Mouse (Mus musculus): ENCODE measurements around the gene Scaf11. TPM values are rescaled to one million over a fixed set of nuclear protein-coding genes. Genes with fewer than 3 reads are reported as not detected.
A peak's percentile ranks its signal among the peaks of the same experiment; 100 is the strongest.

Scaf11 gene
- total and polyA plus RNA-seq, 3 experiments, result 9.6 to 54.0 (median 45.9) TPM

DNA sequence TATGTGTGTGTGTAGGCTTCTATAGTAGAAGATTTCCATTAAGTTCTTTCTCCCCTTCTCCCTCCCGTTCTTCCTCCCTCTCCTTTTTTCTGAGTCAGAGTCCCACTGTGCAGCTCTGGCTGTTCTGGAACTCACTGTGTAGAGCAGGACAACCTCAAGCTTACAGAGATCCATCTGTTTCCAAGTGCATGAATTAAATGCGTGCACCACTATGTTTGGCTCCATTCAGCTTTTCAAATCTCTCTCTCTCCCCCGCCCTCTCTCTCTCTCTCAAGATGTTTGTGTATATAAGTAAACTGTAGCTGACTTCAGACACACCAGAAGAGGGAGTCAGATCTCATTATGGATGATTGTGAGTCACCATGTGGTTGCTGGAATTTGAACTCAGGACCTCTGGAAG, 20.2 kb upstream of the Scaf11 start:
- no peaks in the 10 kb centered on the region for H3K79me2 ChIP-seq (replicated peaks; ENCODE audit: control insufficient read depth, insufficient read depth, low read length)
- no peaks in the 10 kb centered on the region for H3K36me3 ChIP-seq (ENCODE audit: control insufficient read depth, insufficient read depth, low read length)
- no peaks in the 10 kb centered on the region for H3K27me3 ChIP-seq (ENCODE audit: control insufficient read depth, insufficient read depth, low read length)
- 74% methylated on average over 3 of the region's 3 CpGs for WGBS
- TF ChIP-seq POLR2A (IDR thresholded peaks at IDR 0.05; ENCODE audit: insufficient read depth, low read depth, low read length) (no peak), CTCF (IDR thresholded peaks at IDR 0.05) (no peak)
- H3K4me1 ChIP-seq (ENCODE audit: control insufficient read depth, insufficient read depth, low read length), result no peaks in the 10 kb centered on the region
- no peak overlapping the region for H3K4me3 ChIP-seq
- no peak overlapping the region for H3K9ac ChIP-seq (ENCODE audit: low read depth, low read length)
- no peak for DNase-seq
- no peak overlapping the region for H3K27ac ChIP-seq
- intact Hi-C loops (cut with DNase I), result no loop called here

DNA sequence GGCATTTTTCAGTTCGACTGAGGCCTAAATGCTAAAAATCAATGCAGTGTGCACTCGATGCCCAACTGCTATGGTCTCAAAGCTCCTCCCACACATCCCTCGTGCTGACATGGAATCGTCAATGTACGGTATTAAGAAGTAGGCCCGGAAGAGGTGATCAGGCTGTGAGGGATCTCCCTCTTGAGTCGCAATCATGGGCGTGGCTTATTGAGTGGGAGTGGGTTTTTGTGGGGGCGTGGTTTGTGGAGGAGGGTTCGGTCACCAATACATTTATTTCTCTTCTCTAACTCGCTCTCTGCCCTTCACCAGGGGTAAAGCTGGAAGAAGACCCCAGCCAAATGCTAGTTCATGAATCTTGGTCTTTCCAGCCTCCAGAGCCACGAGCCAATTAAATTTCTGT, 17.4 kb upstream of the Scaf11 start:
- Histone ChIP-seq H3K36me3 (ENCODE audit: control insufficient read depth, insufficient read depth, low read length) (no peaks in the 10 kb centered on the region), H3K4me1 (ENCODE audit: control insufficient read depth, insufficient read depth, low read length) (no peaks in the 10 kb centered on the region), H3K27me3 (ENCODE audit: control insufficient read depth, insufficient read depth, low read length) (no peaks in the 10 kb centered on the region), H3K9ac (ENCODE audit: low read depth, low read length) (no peak overlapping the region), H3K4me3 (no peak overlapping the region), H3K79me2 (replicated peaks; ENCODE audit: control insufficient read depth, insufficient read depth, low read length) (no peaks in the 10 kb centered on the region), H3K27ac (no peak overlapping the region)
- TF ChIP-seq CTCF (IDR thresholded peaks at IDR 0.05) (no peak), POLR2A (IDR thresholded peaks at IDR 0.05; ENCODE audit: insufficient read depth, low read depth, low read length) (no peak), EP300 (IDR thresholded peaks at IDR 0.05; ENCODE audit: insufficient read depth, low read depth, low read length) (no peak)
- WGBS, result 84% methylated on average over 12 of the region's 12 CpGs
- DNase-seq, result no peak
- intact Hi-C loops (cut with DNase I), result loop anchor here (10.0 kb wide), 1 partner anchor 1893 kb away; the partner anchor contains the start of gene Twf1

- H3K4me1 ChIP-seq (ENCODE audit: control insufficient read depth, insufficient read depth, low read length), result no peaks in the 10 kb centered on the region
- H3K4me3 ChIP-seq, result no peak overlapping the region
- no peaks in the 10 kb centered on the region for H3K27me3 ChIP-seq (ENCODE audit: control insufficient read depth, insufficient read depth, low read length)
- WGBS, result 10% methylated on average over 7 of the region's 7 CpGs
- TF ChIP-seq CTCF (IDR thresholded peaks at IDR 0.05) (peak; percentile 97), POLR2A (IDR thresholded peaks at IDR 0.05; ENCODE audit: insufficient read depth, low read depth, low read length) (no peak), EP300 (IDR thresholded peaks at IDR 0.05; ENCODE audit: insufficient read depth, low read depth, low read length) (no peak)
- H3K27ac ChIP-seq, result no peak overlapping the region
- H3K9ac ChIP-seq (ENCODE audit: low read depth, low read length), result no peak overlapping the region
- no peaks in the 10 kb centered on the region for H3K79me2 ChIP-seq (replicated peaks; ENCODE audit: control insufficient read depth, insufficient read depth, low read length)
- no peaks in the 10 kb centered on the region for H3K36me3 ChIP-seq (ENCODE audit: control insufficient read depth, insufficient read depth, low read length)
- DNase-seq, result peak; percentile 84 to 95
- intact Hi-C loops (cut with DNase I), result loop anchor here (10.0 kb wide), 1 partner anchor 1892 kb away; the partner anchor contains the start of gene Twf1
Observed at GRCm38 (mm10) chr15:96476359-96476758, 15.7 kb upstream of the Scaf11 start.

DNA sequence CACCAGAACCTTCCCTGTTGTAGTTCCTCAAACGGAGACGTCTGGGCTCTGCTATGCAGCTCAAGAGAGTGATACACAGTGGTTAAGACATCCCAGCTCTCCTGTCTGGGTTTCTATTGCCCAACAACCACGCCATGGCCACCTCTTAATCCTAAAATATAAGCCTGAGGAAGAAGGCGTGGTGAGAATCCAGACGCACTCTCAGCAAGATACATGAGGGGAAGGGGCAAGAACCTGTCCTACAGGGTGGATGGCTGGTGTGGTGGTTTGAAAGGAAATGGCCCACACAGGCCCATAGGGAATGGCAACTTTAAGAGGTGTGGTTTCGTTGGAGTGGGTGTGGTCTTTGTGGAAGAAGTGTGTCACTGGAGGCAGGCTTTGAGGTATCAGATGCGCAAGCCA, 14.9 kb upstream of the Scaf11 start:
- WGBS, result 83% methylated on average over 7 of the region's 7 CpGs
- no peaks in the 10 kb centered on the region for H3K79me2 ChIP-seq (replicated peaks; ENCODE audit: control insufficient read depth, insufficient read depth, low read length)

DNA sequence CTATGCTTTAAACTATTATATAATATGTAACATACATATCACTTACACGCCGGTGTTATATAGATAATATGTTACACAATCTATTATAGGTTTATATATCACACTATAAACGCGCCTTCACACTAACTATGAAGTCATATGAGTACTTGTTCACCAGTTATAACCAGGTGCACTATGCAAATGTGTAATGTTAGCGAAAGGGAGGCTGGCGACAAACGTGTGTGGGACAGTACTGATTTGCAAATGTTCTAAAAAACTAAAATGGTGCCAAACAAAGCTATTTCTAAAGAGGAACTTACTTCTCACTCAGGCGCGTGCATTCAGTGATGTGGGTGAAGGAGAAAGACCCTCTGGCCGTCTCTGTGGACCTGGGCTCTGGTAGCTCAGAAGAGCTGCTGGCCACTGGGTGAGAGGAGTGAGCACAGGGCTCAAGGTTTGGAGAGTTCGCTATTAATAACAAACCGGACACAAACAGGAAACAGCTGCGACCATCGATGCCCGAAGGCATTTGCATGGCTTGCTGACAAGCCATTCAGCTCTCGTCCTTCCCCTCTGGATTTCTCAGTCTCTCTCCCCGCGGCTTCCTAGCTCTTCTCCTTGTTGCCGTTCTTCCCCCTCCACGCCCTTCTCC, 13.8 kb upstream of the Scaf11 start:
- Histone ChIP-seq H3K4me3 (peak overlapping the region; percentile 26; the same call in 1 of the 2 replicates), H3K27me3 (ENCODE audit: control insufficient read depth, insufficient read depth, low read length) (no peaks in the 10 kb centered on the region), H3K79me2 (replicated peaks; ENCODE audit: control insufficient read depth, insufficient read depth, low read length) (no peaks in the 10 kb centered on the region), H3K27ac (peak overlapping the region; percentile 65), H3K4me1 (ENCODE audit: control insufficient read depth, insufficient read depth, low read length) (no peaks in the 10 kb centered on the region), H3K9ac (ENCODE audit: low read depth, low read length) (no peak overlapping the region), H3K36me3 (ENCODE audit: control insufficient read depth, insufficient read depth, low read length) (no peaks in the 10 kb centered on the region)
- 42% methylated on average over 20 of the region's 20 CpGs for WGBS
- intact Hi-C loops (cut with DNase I), result loop anchor here (2.0 to 10.0 kb wide), 2 partner anchors 14 to 1890 kb away; partner anchors contain the start of genes Scaf11 and Twf1
- DNase-seq, result peak; percentile 49 to 67
- TF ChIP-seq POLR2A (IDR thresholded peaks at IDR 0.05; ENCODE audit: insufficient read depth, low read depth, low read length) (peak; percentile 45; the same call in 1 of the 2 replicates), CTCF (IDR thresholded peaks at IDR 0.05) (no peak), EP300 (IDR thresholded peaks at IDR 0.05; ENCODE audit: insufficient read depth, low read depth, low read length) (peak; percentile 38; the same call in 1 of the 2 replicates)

More for the DNA sequence above, 14.9 kb upstream of the Scaf11 start:
- H3K4me1 ChIP-seq (ENCODE audit: control insufficient read depth, insufficient read depth, low read length), result no peaks in the 10 kb centered on the region
- H3K9ac ChIP-seq (ENCODE audit: low read depth, low read length), result no peak overlapping the region
- H3K27ac ChIP-seq, result no peak overlapping the region
- H3K4me3 ChIP-seq, result no peak overlapping the region
- H3K36me3 ChIP-seq (ENCODE audit: control insufficient read depth, insufficient read depth, low read length), result no peaks in the 10 kb centered on the region
- no peak for TF ChIP-seq POLR2A (IDR thresholded peaks at IDR 0.05; ENCODE audit: insufficient read depth, low read depth, low read length)
- no peak for TF ChIP-seq CTCF (IDR thresholded peaks at IDR 0.05)
- no peak for TF ChIP-seq EP300 (IDR thresholded peaks at IDR 0.05; ENCODE audit: insufficient read depth, low read depth, low read length)
- intact Hi-C loops (cut with DNase I), result loop anchor here (2.0 to 10.0 kb wide), 2 partner anchors 15 to 1891 kb away; partner anchors contain the start of genes Scaf11 and Twf1
- H3K27me3 ChIP-seq (ENCODE audit: control insufficient read depth, insufficient read depth, low read length), result no peaks in the 10 kb centered on the region
- DNase-seq, result peak in 1 of 2 experiments; percentile 17

- 94% methylated on average over 15 of the region's 15 CpGs for WGBS
- intact Hi-C loops (cut with DNase I), result loop anchor here (2.0 to 10.0 kb wide), 2 partner anchors 13 to 1889 kb away; partner anchors contain the start of genes Scaf11 and Twf1
- Histone ChIP-seq H3K36me3 (ENCODE audit: control insufficient read depth, insufficient read depth, low read length) (no peaks in the 10 kb centered on the region), H3K4me3 (no peak overlapping the region), H3K9ac (ENCODE audit: low read depth, low read length) (no peak overlapping the region), H3K79me2 (replicated peaks; ENCODE audit: control insufficient read depth, insufficient read depth, low read length) (no peaks in the 10 kb centered on the region), H3K27ac (peak overlapping the region; percentile 65; the same call in 1 of the 2 replicates), H3K4me1 (ENCODE audit: control insufficient read depth, insufficient read depth, low read length) (no peaks in the 10 kb centered on the region), H3K27me3 (ENCODE audit: control insufficient read depth, insufficient read depth, low read length) (no peaks in the 10 kb centered on the region)
- DNase-seq, result peak in 1 of 2 experiments; percentile 15
- no peak for TF ChIP-seq POLR2A (IDR thresholded peaks at IDR 0.05; ENCODE audit: insufficient read depth, low read depth, low read length)
- TF ChIP-seq EP300 (IDR thresholded peaks at IDR 0.05; ENCODE audit: insufficient read depth, low read depth, low read length), result no peak
- TF ChIP-seq CTCF (IDR thresholded peaks at IDR 0.05), result no peak
Observed at GRCm38 (mm10) chr15:96473920-96474319, 13.3 kb upstream of the Scaf11 start.

Data from heart, adult 2 months (tissue).